Mouse (Mus musculus): ENCODE results near the gene Klhl20.

- TF ChIP-seq CTCF (IDR thresholded peaks at IDR 0.05) (no peak), EP300 (IDR thresholded peaks at IDR 0.05) (no peak)
Measured at GRCm38 (mm10) chr1:161103842-161104241, 27.5 kb downstream of the Klhl20 start.

Measured in lung, postnatal 0 days (tissue).